Mouse (Mus musculus): Measurements from ENCODE around the gene Asxl1. TPM values are rescaled to one million over a fixed set of nuclear protein-coding genes. Genes with fewer than 3 reads are reported as not detected.
A peak's percentile ranks its signal among the peaks of the same experiment; 100 is the strongest.

Asxl1 gene
- polyA plus RNA-seq, 2 experiments = 19.4 to 28.5 TPM

GRCm38 (mm10) chr2:153343191-153343590 is 2.4 kb upstream of the Asxl1 start:
- Histone ChIP-seq H3K4me1 (ENCODE audit: control insufficient read depth, insufficient read depth, low read length) (peaks cover 11% of the 10 kb centered on the region), H3K4me3 (replicated peaks; ENCODE audit: low read length) (no peak overlapping the region), H3K27ac (replicated peaks; ENCODE audit: low read depth, low read length) (no peak overlapping the region), H3K36me3 (ENCODE audit: control insufficient read depth, insufficient read depth, low read length) (peaks cover 7% of the 10 kb centered on the region), H3K9ac (ENCODE audit: low read depth, low read length, severe bottlenecking) (no peak overlapping the region), H3K9me3 (ENCODE audit: control insufficient read depth, low read length) (no peaks in the 10 kb centered on the region), H3K4me2 (replicated peaks; ENCODE audit: low read depth, low read length, severe bottlenecking) (no peak overlapping the region), H3K27me3 (ENCODE audit: control insufficient read depth, insufficient read depth, low read length) (no peaks in the 10 kb centered on the region)
- DNase-seq (ENCODE audit: low spot score) = no peak
- no peak for TF ChIP-seq POLR2A (IDR thresholded peaks at IDR 0.05; ENCODE audit: borderline replicate concordance, extremely low read depth, insufficient read depth, insufficient read length)
- ATAC-seq (ENCODE audit: low FRiP score, low read depth) = no peak

GRCm38 (mm10) chr2:153345071-153345453 is 567 bp upstream of the Asxl1 start:
- 0 out of 2 replicates have a peak overlapping the region, but pooled peaks have one; percentile 1 for H3K27ac ChIP-seq (replicated peaks; ENCODE audit: low read depth, low read length)
- 8% methylated on average over 11 of the region's 11 CpGs for WGBS
- H3K4me1 ChIP-seq (ENCODE audit: control insufficient read depth, insufficient read depth, low read length) = peaks cover 21% of the 10 kb centered on the region
- peaks cover 7% of the 10 kb centered on the region for H3K36me3 ChIP-seq (ENCODE audit: control insufficient read depth, insufficient read depth, low read length)
- no peak for TF ChIP-seq POLR2A (IDR thresholded peaks at IDR 0.05; ENCODE audit: borderline replicate concordance, extremely low read depth, insufficient read depth, insufficient read length)
- H3K27me3 ChIP-seq (ENCODE audit: control insufficient read depth, insufficient read depth, low read length) = no peaks in the 10 kb centered on the region
- peak overlapping the region; percentile 61 for H3K4me2 ChIP-seq (replicated peaks; ENCODE audit: low read depth, low read length, severe bottlenecking)
- peak overlapping the region; percentile 63 for H3K4me3 ChIP-seq (replicated peaks; ENCODE audit: low read length)
- peak overlapping the region; percentile 60 for H3K9ac ChIP-seq (ENCODE audit: low read depth, low read length, severe bottlenecking)
- no peaks in the 10 kb centered on the region for H3K9me3 ChIP-seq (ENCODE audit: control insufficient read depth, low read length)
- DNase-seq (ENCODE audit: low spot score) (no peak), ATAC-seq (ENCODE audit: low FRiP score, low read depth) (no peak)

GRCm38 (mm10) chr2:153346221-153347182 is 873 bp downstream of the Asxl1 start:
- WGBS = 1% methylated on average over 30 of the region's 76 CpGs
- no peak for TF ChIP-seq POLR2A (IDR thresholded peaks at IDR 0.05; ENCODE audit: borderline replicate concordance, extremely low read depth, insufficient read depth, insufficient read length)
- ATAC-seq (ENCODE audit: low FRiP score, low read depth) = peak; percentile 66

DNA sequence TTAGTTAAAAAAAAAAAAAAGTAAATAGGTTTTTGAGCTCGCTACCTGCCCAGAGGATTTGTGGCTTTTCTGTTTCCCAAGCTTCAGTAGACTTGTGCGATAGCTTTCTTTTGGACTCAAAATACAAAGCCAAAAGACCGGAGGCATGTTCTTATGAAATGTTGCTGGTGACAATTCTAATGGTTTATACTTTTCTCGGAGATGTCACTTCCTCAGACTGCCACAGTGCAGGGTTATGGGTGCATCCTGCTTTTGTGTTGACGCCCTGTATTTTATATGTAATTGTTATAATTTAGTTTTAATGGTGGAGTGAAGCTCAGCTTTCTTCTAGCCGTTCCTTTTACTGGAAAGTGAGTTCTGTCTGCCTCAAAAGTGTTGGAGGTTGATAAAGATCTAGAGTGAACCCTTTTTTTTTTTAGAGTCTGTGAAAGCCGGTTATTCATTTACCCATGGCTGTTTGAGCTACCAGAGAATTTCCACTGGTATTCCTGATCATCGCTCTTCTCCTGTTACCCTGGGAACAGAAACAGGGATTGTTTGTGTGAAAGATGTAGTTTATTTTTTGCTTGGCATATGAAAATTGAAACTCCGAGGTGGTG is 1.7 kb downstream of the Asxl1 start:
- Histone ChIP-seq H3K27me3 (ENCODE audit: control insufficient read depth, insufficient read depth, low read length) (no peaks in the 10 kb centered on the region), H3K9ac (ENCODE audit: low read depth, low read length, severe bottlenecking) (peak overlapping the region; percentile 93), H3K4me3 (replicated peaks; ENCODE audit: low read length) (peak overlapping the region; percentile 63), H3K27ac (replicated peaks; ENCODE audit: low read depth, low read length) (peak overlapping the region; percentile 99), H3K4me2 (replicated peaks; ENCODE audit: low read depth, low read length, severe bottlenecking) (peak overlapping the region; percentile 58), H3K36me3 (ENCODE audit: control insufficient read depth, insufficient read depth, low read length) (peaks cover 8% of the 10 kb centered on the region), H3K9me3 (ENCODE audit: control insufficient read depth, low read length) (no peaks in the 10 kb centered on the region), H3K4me1 (ENCODE audit: control insufficient read depth, insufficient read depth, low read length) (peaks cover 25% of the 10 kb centered on the region)
- ATAC-seq (ENCODE audit: low FRiP score, low read depth) = no peak
- TF ChIP-seq POLR2A (IDR thresholded peaks at IDR 0.05; ENCODE audit: borderline replicate concordance, extremely low read depth, insufficient read depth, insufficient read length) = no peak
- 5% methylated on average over 9 of the region's 9 CpGs for WGBS
- DNase-seq (ENCODE audit: low spot score) = no peak

More at GRCm38 (mm10) chr2:153346221-153347182, 873 bp downstream of the Asxl1 start:
- Histone ChIP-seq H3K4me1 (ENCODE audit: control insufficient read depth, insufficient read depth, low read length) (peaks cover 25% of the 10 kb centered on the region), H3K27me3 (ENCODE audit: control insufficient read depth, insufficient read depth, low read length) (no peaks in the 10 kb centered on the region), H3K36me3 (ENCODE audit: control insufficient read depth, insufficient read depth, low read length) (peaks cover 10% of the 10 kb centered on the region), H3K27ac (replicated peaks; ENCODE audit: low read depth, low read length) (peak overlapping the region; percentile 99), H3K4me3 (replicated peaks; ENCODE audit: low read length) (peak overlapping the region; percentile 63), H3K9me3 (ENCODE audit: control insufficient read depth, low read length) (no peaks in the 10 kb centered on the region), H3K4me2 (replicated peaks; ENCODE audit: low read depth, low read length, severe bottlenecking) (peak overlapping the region; percentile 58), H3K9ac (ENCODE audit: low read depth, low read length, severe bottlenecking) (peak overlapping the region; percentile 93)
- peak; percentile 79 for DNase-seq (ENCODE audit: low spot score)

GRCm38 (mm10) chr2:153348100-153348831 is 2.6 kb downstream of the Asxl1 start:
- Histone ChIP-seq H3K27ac (replicated peaks; ENCODE audit: low read depth, low read length) (no peak overlapping the region), H3K9me3 (ENCODE audit: control insufficient read depth, low read length) (no peaks in the 10 kb centered on the region), H3K4me1 (ENCODE audit: control insufficient read depth, insufficient read depth, low read length) (peaks cover 25% of the 10 kb centered on the region), H3K4me3 (replicated peaks; ENCODE audit: low read length) (peak overlapping the region; percentile 63), H3K27me3 (ENCODE audit: control insufficient read depth, insufficient read depth, low read length) (no peaks in the 10 kb centered on the region), H3K4me2 (replicated peaks; ENCODE audit: low read depth, low read length, severe bottlenecking) (peak overlapping the region; percentile 58), H3K36me3 (ENCODE audit: control insufficient read depth, insufficient read depth, low read length) (peaks cover 14% of the 10 kb centered on the region), H3K9ac (ENCODE audit: low read depth, low read length, severe bottlenecking) (0 out of 2 replicates have a peak overlapping the region, but pooled peaks have one; percentile 12)
- ATAC-seq (ENCODE audit: low FRiP score, low read depth) (no peak), DNase-seq (ENCODE audit: low spot score) (no peak)
- no peak for TF ChIP-seq POLR2A (IDR thresholded peaks at IDR 0.05; ENCODE audit: borderline replicate concordance, extremely low read depth, insufficient read depth, insufficient read length)
- WGBS = 49% methylated on average over 6 of the region's 6 CpGs
